Mouse (Mus musculus) left cerebral cortex, adult 2 months (tissue): ENCODE measurements around the gene 2810004N23Rik. TPM values are rescaled to one million over a fixed set of nuclear protein-coding genes. Genes with fewer than 3 reads are reported as not detected.

ENCODE experiments used
- DNase-seq, 2 experiments: peaks; one replicate each; pipeline ENCODE4 v3.0.0; 2021 to 2022; ENCODE audit warnings: low spot score in 2 of 2, mixed read lengths in 1 of 2; ENCODE audit errors: extremely low spot score in 1 of 2
- H3K27ac ChIP-seq: fragments of 200-600 bp; 2 replicates; pipeline ENCODE4 v1.8.1; 2022
- H3K4me3 ChIP-seq: fragments of 200-600 bp; 2 replicates; pipeline ENCODE4 v1.8.1; 2022
- CTCF ChIP-seq: fragments of 200-600 bp; IDR thresholded peaks from 2 replicates; pipeline ENCODE4 v1.8.1; 2022; ENCODE audit warnings: antibody characterized with exemption, mild to moderate bottlenecking, moderate library complexity
- intact Hi-C: fragments of 180-260 bp; cut with DNase I; formaldehyde crosslinking; loops from one replicate; pipeline ENCODE4 v1.15.1; 2025
- total RNA-seq, 2 experiments: library from RNA; stranded (reverse); gene quantifications; 2 replicates each; pipeline ENCODE4 v1.2.3; 2021

Gene 2810004N23Rik
- total RNA-seq, 2 experiments from 2014 or later: 19.0 to 20.3 TPM

GRCm38 (mm10) chr8:124896010-124896631 is 33.2 kb upstream of the 2810004N23Rik start:
- peak in 1 of 2 experiments; percentile 18 for DNase-seq
- intact Hi-C loops: loop anchor here (2.0 to 5.0 kb wide), 3 partner anchors 53 to 136 kb away; partner anchors contain the start of genes Egln1 and Tsnax
- Histone ChIP-seq H3K27ac (peak overlapping the region; percentile 95; the same call in 1 of the 2 replicates), H3K4me3 (peak overlapping the region; percentile 100)
- no peak for TF ChIP-seq CTCF

DNA sequence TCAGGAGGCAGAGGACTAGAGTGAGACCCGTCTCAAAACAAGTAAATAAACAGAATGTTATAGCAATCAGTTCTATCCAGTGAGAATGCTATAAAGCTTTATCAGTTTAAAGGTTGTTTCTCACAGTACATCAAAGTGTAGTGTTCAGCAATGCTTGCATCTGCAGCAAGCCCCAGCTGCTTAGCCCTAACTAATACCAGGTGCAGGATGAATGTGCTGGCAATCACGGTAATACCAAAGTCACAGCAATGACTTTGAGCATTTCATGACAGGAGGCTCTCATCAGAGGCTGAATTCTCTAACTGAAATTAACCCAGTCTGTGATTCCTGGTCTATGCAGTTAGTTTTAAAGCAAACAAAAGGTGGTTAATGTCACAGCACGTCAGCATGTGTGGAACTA is 29.7 kb upstream of the 2810004N23Rik start:
- no peak for DNase-seq
- Histone ChIP-seq H3K27ac (no peak overlapping the region), H3K4me3 (no peak overlapping the region)
- intact Hi-C loops: no loop called here
- TF ChIP-seq CTCF: no peak

- Histone ChIP-seq H3K4me3 (no peak overlapping the region), H3K27ac (no peak overlapping the region)
- no peak for DNase-seq
- intact Hi-C loops: no loop called here
- TF ChIP-seq CTCF: peak; percentile 23; the same call in 1 of the 2 replicates
Measured at GRCm38 (mm10) chr8:124888385-124888784, 25.5 kb upstream of the 2810004N23Rik start.

GRCm38 (mm10) chr8:124878946-124879526 is 16.1 kb upstream of the 2810004N23Rik start:
- no peak for DNase-seq
- H3K27ac ChIP-seq: no peak overlapping the region
- no peak overlapping the region for H3K4me3 ChIP-seq
- intact Hi-C loops: no loop called here
- no peak for TF ChIP-seq CTCF

GRCm38 (mm10) chr8:124878141-124878540 is 15.2 kb upstream of the 2810004N23Rik start:
- Histone ChIP-seq H3K4me3 (no peak overlapping the region), H3K27ac (no peak overlapping the region)
- no peak for DNase-seq
- intact Hi-C loops: no loop called here
- TF ChIP-seq CTCF: no peak

GRCm38 (mm10) chr8:124872690-124873089 is 9.8 kb upstream of the 2810004N23Rik start:
- Histone ChIP-seq H3K4me3 (no peak overlapping the region), H3K27ac (no peak overlapping the region)
- TF ChIP-seq CTCF: no peak
- intact Hi-C loops: no loop called here
- no peak for DNase-seq

DNA sequence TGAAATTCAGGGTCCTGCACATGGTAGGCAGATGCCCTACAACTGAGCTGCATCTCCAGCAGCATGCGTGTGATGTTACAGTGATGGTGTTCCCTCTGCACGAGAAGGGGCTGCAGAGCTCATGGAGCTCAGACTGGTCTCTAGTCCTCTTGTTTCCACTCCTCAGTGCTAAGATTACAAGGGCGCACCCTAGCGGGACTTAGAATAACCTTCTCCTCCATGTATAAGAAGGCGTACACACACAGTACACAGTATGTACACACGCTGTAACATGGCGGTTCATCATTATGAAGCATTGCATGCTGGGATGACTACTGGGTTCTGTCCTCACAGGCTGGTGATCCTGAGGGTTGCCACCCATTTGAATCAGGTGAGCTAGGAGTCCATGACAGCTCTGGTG is 9.2 kb upstream of the 2810004N23Rik start:
- Histone ChIP-seq H3K27ac (no peak overlapping the region), H3K4me3 (no peak overlapping the region)
- TF ChIP-seq CTCF: no peak
- intact Hi-C loops: no loop called here
- DNase-seq: no peak

DNA sequence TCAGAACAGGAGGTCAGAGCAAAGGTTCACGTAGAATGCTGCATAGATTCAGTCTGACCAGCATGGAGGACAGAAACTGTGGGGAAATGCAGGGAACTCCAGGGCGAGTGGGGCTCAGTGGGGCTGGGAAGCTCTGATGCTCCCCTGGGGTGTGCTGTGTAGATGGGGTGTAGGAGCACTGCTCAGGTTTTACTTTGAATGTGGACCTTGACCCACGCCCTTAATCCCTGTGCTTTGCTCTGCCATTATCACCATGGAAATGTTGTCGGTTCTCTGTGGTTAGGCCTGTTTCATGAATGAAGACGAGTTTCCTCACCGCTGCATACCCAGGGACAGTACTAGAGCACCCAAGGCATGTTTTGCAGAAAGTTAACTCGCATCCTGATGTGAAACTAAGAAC is 8.6 kb upstream of the 2810004N23Rik start:
- DNase-seq: no peak
- no peak overlapping the region for H3K4me3 ChIP-seq
- intact Hi-C loops: no loop called here
- no peak for TF ChIP-seq CTCF
- H3K27ac ChIP-seq: no peak overlapping the region

DNA sequence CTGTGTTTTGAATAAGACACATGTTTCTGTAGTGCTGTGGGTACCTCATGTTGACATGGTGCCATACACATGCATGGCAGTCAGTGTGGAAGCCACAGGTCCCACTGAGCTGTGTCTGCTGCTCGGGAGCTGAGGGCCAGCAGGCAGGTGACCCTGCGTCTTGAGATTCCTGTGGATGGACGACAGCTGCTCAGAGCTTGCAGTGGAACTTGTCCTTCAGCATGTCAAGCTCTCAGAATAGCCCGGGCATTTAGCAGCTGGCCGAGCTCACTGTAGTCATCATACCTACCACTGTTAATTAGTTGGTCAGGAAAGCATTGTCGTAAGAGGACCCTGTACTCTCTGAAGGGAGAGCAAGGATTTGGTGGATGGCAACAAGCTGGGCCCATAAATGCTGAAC is 6.8 kb upstream of the 2810004N23Rik start:
- no peak for TF ChIP-seq CTCF
- Histone ChIP-seq H3K4me3 (no peak overlapping the region), H3K27ac (no peak overlapping the region)
- no peak for DNase-seq
- intact Hi-C loops: loop anchor here (10.0 kb wide), 1 partner anchor 145 kb away; the partner anchor contains the start of gene Tsnax

- intact Hi-C loops: loop anchor here (10.0 kb wide), 1 partner anchor 148 kb away; the partner anchor contains the start of gene Tsnax
- DNase-seq: no peak
- no peak overlapping the region for H3K4me3 ChIP-seq
- H3K27ac ChIP-seq: no peak overlapping the region
- TF ChIP-seq CTCF: no peak
Measured at GRCm38 (mm10) chr8:124867126-124867525, 4.2 kb upstream of the 2810004N23Rik start.

DNA sequence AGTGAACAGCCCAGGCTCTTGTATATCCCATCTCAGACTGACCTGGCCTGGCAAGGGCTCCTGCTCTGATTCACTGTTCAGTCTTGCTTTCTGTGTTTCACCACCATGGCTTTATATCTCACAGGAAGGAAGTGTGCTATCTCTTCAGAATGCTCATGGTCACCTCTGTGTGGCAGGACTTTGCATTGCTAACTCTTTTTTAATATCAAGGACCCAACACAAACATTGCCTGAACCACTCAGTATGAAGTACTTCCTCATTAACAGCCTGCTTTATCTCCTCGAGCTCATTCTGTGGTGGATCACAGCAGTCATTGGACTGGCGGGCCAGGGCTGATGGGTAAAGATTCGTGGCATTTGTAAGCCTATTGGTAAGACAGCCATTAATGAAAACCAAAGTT is 3.7 kb upstream of the 2810004N23Rik start:
- no peak overlapping the region for H3K27ac ChIP-seq
- intact Hi-C loops: loop anchor here (10.0 kb wide), 1 partner anchor 148 kb away; the partner anchor contains the start of gene Tsnax
- H3K4me3 ChIP-seq: no peak overlapping the region
- DNase-seq: no peak
- no peak for TF ChIP-seq CTCF

GRCm38 (mm10) chr8:124863729-124864128 is 809 bp upstream of the 2810004N23Rik start:
- no peak for TF ChIP-seq CTCF
- intact Hi-C loops: loop anchor here (1.0 to 10.0 kb wide), 2 partner anchors 34 to 151 kb away; partner anchors contain the start of genes Exoc8, Sprtn and Tsnax
- DNase-seq: no peak
- Histone ChIP-seq H3K27ac (peak overlapping the region; percentile 97; the same call in 1 of the 2 replicates), H3K4me3 (peak overlapping the region; percentile 90)
